9 mouse cellular contexts compared by ENCODE assay signal in the genomic region with DNA sequence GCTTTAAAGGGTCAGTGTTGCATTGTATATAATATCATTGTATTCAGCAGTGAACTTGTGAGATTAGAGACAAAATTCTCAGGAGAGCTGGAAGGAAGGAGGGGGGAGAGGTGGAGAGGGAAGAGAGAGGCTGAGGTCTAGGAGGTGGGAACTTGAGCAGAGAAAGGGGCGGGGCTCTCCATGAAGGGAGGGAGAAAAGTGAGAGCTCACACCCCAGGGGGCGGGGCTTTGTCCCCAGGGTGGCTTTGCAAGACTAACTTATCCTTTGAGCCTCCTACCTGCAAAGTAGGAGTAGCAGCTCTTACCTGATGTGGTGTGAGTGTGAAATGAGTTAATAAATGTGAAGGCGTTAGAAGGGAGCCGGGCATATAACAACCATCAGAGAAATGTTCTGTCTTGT. TPM values are rescaled to one million over a fixed set of nuclear protein-coding genes. Genes with fewer than 3 reads are reported as not detected.
DNase-seq lines count a peak whose midpoint lies in the region; ATAC-seq and TF ChIP-seq lines count a peak whose summit lies in the region.
"Had no signal": no experiment of that assay in that cellular context is flagged by ENCODE, and none has a peak within 500 bp of the region (broad histone marks: within the 10 kb centered on the region; RNA-seq: fewer than 3 reads in every experiment).

No protein-coding gene starts in this region.

- DNase-seq in cerebellum, postnatal 10 days, result peak; percentile 24 to 40
- DNase-seq in ES-E14 (ENCODE audit: low read depth, low spot score), result peak; percentile 90
- peak; percentile 75 for DNase-seq in kidney, adult 18-20 months
- peak; percentile 76 for DNase-seq in lung, postnatal 14 days
- no peak for DNase-seq in left cerebral cortex, adult 8-10 months (ENCODE audit: low spot score in 2 of 2)
- DNase-seq in c-Kit-positive CD71-positive TER-119-positive erythroid progenitor cells, embryonic 14.5 days (ENCODE audit: low spot score), result no peak
- no peak for DNase-seq in frontal cortex, postnatal 14 days (ENCODE audit: low spot score in 2 of 2)

- ATAC-seq in cerebellum, adult (ENCODE audit: insufficient number of reproducible peaks, low FRiP score, low TSS enrichment), result no peak

- no peak overlapping the region for H3K4me3 ChIP-seq in ES-E14 (ENCODE audit: insufficient read depth in 1 of 2, low read depth in 1 of 2, low read length in 2 of 2, poor library complexity in 1 of 2, severe bottlenecking in 1 of 2)
- H3K4me3 ChIP-seq: limb, embryonic 13.5 days had no signal

- no peaks in the 10 kb centered on the region for H3K9me3 ChIP-seq in ES-E14 (ENCODE audit: control insufficient read depth, insufficient read depth, low read depth, low read length)
- H3K9me3 ChIP-seq: limb, embryonic 13.5 days had no signal

- in situ Hi-C loops in ES-E14 (cut with MboI; ENCODE audit: low sequenced_read_pairs in 2 of 2, unreplicated experiment in 2 of 2), result no loop called here

- H3K4me1 ChIP-seq in ES-E14 (ENCODE audit: control insufficient read depth in 2 of 2, insufficient read depth in 2 of 2, low read length in 2 of 2, poor library complexity in 1 of 2), result peaks cover 2 to 8% of the 10 kb centered on the region in 2 experiments; a peak in 2 of 4 replicates

- H3K27ac ChIP-seq in ES-E14 (ENCODE audit: insufficient read depth, low read depth, low read length, poor library complexity, severe bottlenecking), result no peak overlapping the region
- H3K27ac ChIP-seq: limb, embryonic 13.5 days had no signal

- no peak overlapping the region for H3K9ac ChIP-seq in ES-E14 (ENCODE audit: insufficient read depth, low read depth, low read length, poor library complexity, severe bottlenecking)
- H3K9ac ChIP-seq: limb, embryonic 13.5 days had no signal

- H3K36me3 ChIP-seq in ES-E14 (ENCODE audit: control insufficient read depth, insufficient read depth, low read length, poor library complexity, severe bottlenecking), result no peaks in the 10 kb centered on the region
- H3K36me3 ChIP-seq: limb, embryonic 13.5 days had no signal

TF ChIP-seq in ES-E14, 5 proteins besides CTCF, POLR2A, EP300 and RAD21:
- TF ChIP-seq HCFC1 (IDR thresholded peaks at IDR 0.05; ENCODE audit: borderline replicate concordance, insufficient read depth, low read length) (no peak), CHD2 (IDR thresholded peaks at IDR 0.05; ENCODE audit: low read depth, low read length) (no peak), MAFK (IDR thresholded peaks at IDR 0.05; ENCODE audit: insufficient read depth, low read depth, low read length) (no peak), ZNF384 (IDR thresholded peaks at IDR 0.05; ENCODE audit: low read depth, low read length) (no peak), ZC3H11A (IDR thresholded peaks at IDR 0.05; ENCODE audit: borderline replicate concordance, low read depth, low read length) (no peak)

RNA-seq across cellular contexts. Expression of a gene that starts 15.3 kb away (rescaled TPM):
- total RNA-seq in ES-E14 (2012; rRNA removed), result 7.9 and 9.4 TPM in 2 replicates
- total RNA-seq in left cerebral cortex, adult 8-10 months (2022), result 10 to 100 TPM; 17.3 to 29.2 (median 21.9) TPM

RNA-seq across cellular contexts. Expression of a gene that starts 30.7 kb away (rescaled TPM):
- 23.9 and 43.3 TPM in 2 replicates for total RNA-seq in ES-E14 (2012; rRNA removed)
- 1 to 10 TPM; 3.3 to 4.8 (median 3.5) TPM for total RNA-seq in left cerebral cortex, adult 8-10 months (2022)

RNA-seq across cellular contexts. Expression of a gene that starts 33.3 kb away (rescaled TPM):
- 18.8 and 29.0 TPM in 2 replicates for total RNA-seq in ES-E14 (2012; rRNA removed)
- 10 to 100 TPM; 38.0 to 43.7 (median 42.5) TPM for total RNA-seq in left cerebral cortex, adult 8-10 months (2022)

RNA-seq across cellular contexts. Expression of a gene that starts 33.5 kb away (rescaled TPM):
- 191 and 202 TPM in 2 replicates for total RNA-seq in ES-E14 (2012; rRNA removed)
- total RNA-seq in left cerebral cortex, adult 8-10 months (2022), result 100 to 1,000 TPM in 3 of 4 experiments, 10 to 100 TPM in 1; 99.9 to 140 (median 114) TPM

RNA-seq across cellular contexts. Expression of a gene that starts 59.5 kb away (rescaled TPM):
- 21.6 and 27.0 TPM in 2 replicates for total RNA-seq in ES-E14 (2012; rRNA removed)
- 100 to 1,000 TPM; 370 to 420 (median 387) TPM for total RNA-seq in left cerebral cortex, adult 8-10 months (2022)

Comparison
In these comparisons a context has a peak if more than half of its experiments do, and no peak if none do; other contexts are left out.
1. DNase-seq: peak in cerebellum, postnatal 10 days (2 of 2), ES-E14 (single experiment), kidney, adult 18-20 months (single experiment) and lung, postnatal 14 days (single experiment); none in left cerebral cortex, adult 8-10 months (0 of 2), c-Kit-positive CD71-positive TER-119-positive erythroid progenitor cells, embryonic 14.5 days (single experiment) and frontal cortex, postnatal 14 days (0 of 2).